Mouse (Mus musculus) G1E (cell line): ENCODE results near the gene Rnf144a. TPM values are rescaled to one million over a fixed set of nuclear protein-coding genes. Genes with fewer than 3 reads are reported as not detected.

ENCODE experiments used
- ATAC-seq: 2 replicates; pipeline ENCODE4 v1.8.0; 2016; ENCODE audit warnings: mild to moderate bottlenecking; ENCODE audit not compliant: insufficient number of reproducible peaks, poor library complexity, low FRiP score, severe bottlenecking; ENCODE audit errors: extremely low read depth
- DNase-seq: peaks from one replicate; pipeline ENCODE4 v3.0.0; 2012; ENCODE audit warnings: low spot score
- H3K27me3 ChIP-seq: 2 replicates; pipeline ENCODE4 v1.6.1; 2012; ENCODE audit warnings: mild to moderate bottlenecking, low read length, inconsistent platforms; ENCODE audit not compliant: insufficient read depth
- H3K36me3 ChIP-seq: replicated peaks from 2 replicates; pipeline ENCODE3; 2012; ENCODE audit warnings: mild to moderate bottlenecking, inconsistent platforms
- H3K4me1 ChIP-seq: 2 replicates; pipeline ENCODE4 v1.6.1; 2012; ENCODE audit warnings: low read depth, low read length, inconsistent platforms, mixed read lengths; ENCODE audit not compliant: insufficient read depth
- H3K4me3 ChIP-seq: 2 replicates; pipeline ENCODE4 v1.5.1; 2012; ENCODE audit warnings: low read depth, mild to moderate bottlenecking, inconsistent platforms, low read length, moderate library complexity, mixed read lengths
- H3K9me3 ChIP-seq: replicated peaks from 2 replicates; pipeline ENCODE4 v1.6.1; 2012; ENCODE audit warnings: inconsistent platforms
- CTCF ChIP-seq: IDR thresholded peaks from 2 replicates; pipeline ENCODE4 v1.5.1; 2012; ENCODE audit warnings: low read depth, low read length, inconsistent platforms, mixed read lengths
- GATA1 ChIP-seq: IDR thresholded peaks from 2 replicates; pipeline ENCODE4 v1.6.1; 2012; ENCODE audit warnings: borderline replicate concordance, low read length, inconsistent platforms, mixed read lengths
- GATA2 ChIP-seq: IDR thresholded peaks from 2 replicates; pipeline ENCODE4 v1.6.1; 2012; ENCODE audit warnings: low read depth, low read length, inconsistent platforms, borderline replicate concordance
- POLR2AphosphoS5 ChIP-seq: IDR thresholded peaks from 2 replicates; pipeline ENCODE4 v1.6.1; 2012; ENCODE audit warnings: low read depth, low read length, inconsistent platforms; ENCODE audit not compliant: insufficient replicate concordance
- TAL1 ChIP-seq: conservative IDR thresholded peaks from 2 replicates; pipeline ENCODE4 v1.6.1; 2012; ENCODE audit warnings: low read depth, low read length, inconsistent platforms, mixed read lengths
- polyA plus RNA-seq: library from polyadenylated mRNA; stranded (reverse); fragments of >175 nt; gene quantifications from 2 replicates; pipeline ENCODE4 v1.2.3, GENCODE M21; 2012
- total RNA-seq, 2 experiments: library from RNA; stranded (forward) in 1 of 2; stranded (reverse) in 1 of 2; fragments of 200-1000 nt in 1 of 2; fragments of >200 nt in 1 of 2; fragmentation: Nextera tagmentation in 1 of 2; gene quantifications; 2 replicates each; pipeline ENCODE4 v1.2.3; 2014 to 2017

Rnf144a gene
- total and polyA plus RNA-seq, 3 experiments, result 0.22 TPM; not detected in 2

DNA sequence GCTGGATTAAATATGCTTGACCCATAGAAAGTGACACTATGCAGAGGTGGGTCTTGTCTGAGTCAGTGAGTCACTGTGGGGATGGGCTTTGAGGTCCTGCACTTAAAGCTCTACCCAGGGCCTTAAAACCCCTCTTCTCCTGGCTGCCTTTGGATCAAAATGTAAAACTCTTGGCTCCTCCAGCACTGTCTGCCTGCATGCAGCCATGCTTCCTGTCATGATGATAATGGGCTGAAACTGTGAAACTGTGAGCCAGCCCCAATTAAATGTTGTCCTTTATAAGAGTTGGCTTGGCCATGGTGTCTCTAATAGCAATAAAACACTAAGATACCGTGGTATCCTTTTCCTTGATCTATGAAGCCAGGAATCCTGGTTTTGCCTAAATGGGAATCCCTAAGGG, 13.8 kb downstream of the Rnf144a start:
- DNase-seq (no peak), ATAC-seq (no peak)
- H3K4me1 ChIP-seq, result no peaks in the 10 kb centered on the region
- TF ChIP-seq POLR2AphosphoS5 (no peak), CTCF (no peak), GATA1 (no peak), GATA2 (no peak), TAL1 (no peak)
- H3K36me3 ChIP-seq, result no peaks in the 10 kb centered on the region
- no peaks in the 10 kb centered on the region for H3K27me3 ChIP-seq
- peaks cover 71% of the 10 kb centered on the region for H3K9me3 ChIP-seq
- no peak overlapping the region for H3K4me3 ChIP-seq

DNA sequence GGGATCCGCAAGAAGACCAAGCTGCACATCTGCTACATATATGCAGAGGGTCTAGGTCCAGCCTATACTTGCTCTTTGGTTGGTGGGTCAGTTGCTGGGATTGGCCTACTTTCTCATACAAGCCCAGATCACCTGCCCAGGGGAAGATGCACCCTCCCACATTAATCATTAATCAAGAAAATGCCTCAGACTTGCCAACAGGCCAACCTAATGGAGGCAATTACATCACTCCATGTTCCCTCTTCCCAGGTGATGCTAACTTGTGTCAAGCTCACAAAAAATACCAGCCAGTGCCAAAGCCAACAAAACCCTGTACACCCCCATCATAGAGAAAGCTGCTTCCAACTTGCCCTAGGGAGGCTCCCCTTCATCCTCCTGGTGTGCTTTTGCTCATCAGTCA, 14.3 kb downstream of the Rnf144a start:
- Histone ChIP-seq H3K27me3 (no peaks in the 10 kb centered on the region), H3K4me3 (no peak overlapping the region), H3K9me3 (peaks cover 69% of the 10 kb centered on the region), H3K4me1 (no peaks in the 10 kb centered on the region), H3K36me3 (no peaks in the 10 kb centered on the region)
- TF ChIP-seq GATA1 (no peak), POLR2AphosphoS5 (no peak), TAL1 (no peak), GATA2 (no peak), CTCF (no peak)
- ATAC-seq (no peak), DNase-seq (no peak)

DNA sequence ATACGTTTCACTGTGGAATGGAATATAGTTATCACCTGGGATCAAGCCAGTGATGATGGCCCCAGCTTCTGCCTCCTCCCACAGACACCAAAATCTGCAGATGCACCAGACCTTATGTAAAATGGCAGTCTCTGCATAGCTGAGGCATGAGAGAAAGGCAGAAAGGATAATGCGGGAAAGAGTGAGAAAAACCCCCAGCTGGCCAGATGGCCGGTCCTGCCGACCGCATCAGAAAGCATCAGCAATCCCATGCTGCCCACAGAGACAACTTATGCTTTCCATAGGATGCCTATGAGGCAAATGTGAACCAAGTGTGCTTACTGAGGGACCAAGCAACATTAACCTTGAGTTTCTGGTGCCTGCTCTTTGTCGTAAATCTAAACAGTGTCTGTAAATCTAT, 15.7 kb downstream of the Rnf144a start:
- Histone ChIP-seq H3K36me3 (no peaks in the 10 kb centered on the region), H3K4me3 (no peak overlapping the region), H3K4me1 (no peaks in the 10 kb centered on the region), H3K27me3 (no peaks in the 10 kb centered on the region), H3K9me3 (peaks cover 65% of the 10 kb centered on the region)
- TF ChIP-seq GATA1 (no peak), TAL1 (no peak), CTCF (no peak), POLR2AphosphoS5 (no peak), GATA2 (no peak)
- ATAC-seq (no peak), DNase-seq (no peak)

GRCm38 (mm10) chr12:26398597-26398996, 16.5 kb downstream of the Rnf144a start:
- Histone ChIP-seq H3K4me1 (no peaks in the 10 kb centered on the region), H3K9me3 (peaks cover 66% of the 10 kb centered on the region), H3K36me3 (no peaks in the 10 kb centered on the region), H3K4me3 (no peak overlapping the region), H3K27me3 (no peaks in the 10 kb centered on the region)
- no peak for DNase-seq
- TF ChIP-seq CTCF (no peak), TAL1 (no peak), GATA2 (no peak), GATA1 (no peak), POLR2AphosphoS5 (no peak)
- ATAC-seq, result no peak

GRCm38 (mm10) chr12:26394485-26395470, 20.3 kb downstream of the Rnf144a start:
- Histone ChIP-seq H3K27me3 (no peaks in the 10 kb centered on the region), H3K4me1 (no peaks in the 10 kb centered on the region), H3K9me3 (peaks cover 58% of the 10 kb centered on the region), H3K36me3 (no peaks in the 10 kb centered on the region), H3K4me3 (no peak overlapping the region)
- DNase-seq (no peak), ATAC-seq (no peak)
- TF ChIP-seq GATA1, result no peak
- no peak for TF ChIP-seq GATA2
- TF ChIP-seq CTCF, result no peak
- TF ChIP-seq POLR2AphosphoS5, result no peak
- TF ChIP-seq TAL1, result no peak

DNA sequence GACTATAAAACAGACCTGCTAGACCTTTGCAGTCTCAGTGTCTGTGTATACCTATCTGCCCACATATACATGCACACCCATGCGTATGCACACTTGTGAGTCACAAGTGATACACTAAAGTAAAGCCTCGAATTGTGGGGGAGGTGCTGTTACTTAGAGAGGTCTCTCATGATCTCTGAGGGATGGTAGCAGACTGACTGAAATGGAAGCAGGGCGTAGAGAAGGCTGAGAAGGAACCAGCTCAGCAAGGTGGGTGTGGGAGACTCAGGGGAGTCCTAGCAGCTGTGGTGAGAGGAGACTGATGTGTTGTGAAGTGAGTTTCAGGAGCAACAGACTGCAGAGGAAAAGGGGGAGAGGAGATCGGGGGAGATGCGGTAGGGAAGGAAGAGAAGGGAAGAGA, 21.8 kb downstream of the Rnf144a start:
- H3K9me3 ChIP-seq, result peaks cover 62% of the 10 kb centered on the region
- H3K4me1 ChIP-seq, result no peaks in the 10 kb centered on the region
- DNase-seq (no peak), ATAC-seq (no peak)
- no peaks in the 10 kb centered on the region for H3K36me3 ChIP-seq
- no peaks in the 10 kb centered on the region for H3K27me3 ChIP-seq
- no peak overlapping the region for H3K4me3 ChIP-seq
- TF ChIP-seq CTCF (no peak), GATA1 (no peak), GATA2 (no peak), POLR2AphosphoS5 (no peak), TAL1 (no peak)
